ENCODE assay signal across 8 mouse cellular contexts in genomic region chr14:41072229-41072943, GRCm38 (mm10). TPM values are rescaled to one million over a fixed set of nuclear protein-coding genes. Genes with fewer than 3 reads are reported as not detected.
DNase-seq lines count a peak whose midpoint lies in the region; ATAC-seq and TF ChIP-seq lines count a peak whose summit lies in the region.

Dydc1 (plus strand) TSS chr14:41072911.

- TF ChIP-seq CTCF in kidney, postnatal 0 days (IDR thresholded peaks at IDR 0.05; ENCODE audit: low read depth): no peak
- TF ChIP-seq CTCF in liver, adult 2 months (IDR thresholded peaks at IDR 0.05; ENCODE audit: low read depth, low read length): no peak

- H3K9me3 ChIP-seq in embryonic facial prominence, embryonic 13.5 days: no peaks in the 10 kb centered on the region
- no peaks in the 10 kb centered on the region for H3K9me3 ChIP-seq in heart, embryonic 14.5 days (ENCODE audit: control insufficient read depth, low read length)
- no peaks in the 10 kb centered on the region for H3K9me3 ChIP-seq in kidney, postnatal 0 days (replicated peaks; ENCODE audit: low read length)

- H3K4me2 ChIP-seq in embryonic facial prominence, embryonic 13.5 days: peak within 1 kb of the TSS; percentile 64
- peak within 1 kb of the TSS; percentile 71 for H3K4me2 ChIP-seq in heart, embryonic 14.5 days (ENCODE audit: low read length)
- H3K4me2 ChIP-seq in kidney, postnatal 0 days (ENCODE audit: low read length): peak within 1 kb of the TSS; percentile 60

- peak; percentile 3 to 12 for DNase-seq in thymus, postnatal 36 days
- DNase-seq in thymus, postnatal 10 days (ENCODE audit: low spot score in 2 of 2): no peak
- peak; percentile 66 for DNase-seq in kidney, postnatal 0 days (ENCODE audit: low spot score)
- no peak for DNase-seq in liver, adult 2 months (ENCODE audit: extremely low read depth, low read depth, low spot score)
- DNase-seq in neural tube, embryonic 10.5 days (ENCODE audit: extremely low spot score, low spot score): peak; percentile 65
- DNase-seq in telencephalon, adult 2 months (ENCODE audit: low read depth, low spot score): peak; percentile 45

- no peak within 1 kb of the TSS for H3K27ac ChIP-seq in embryonic facial prominence, embryonic 13.5 days
- no peak within 1 kb of the TSS for H3K27ac ChIP-seq in heart, embryonic 14.5 days (replicated peaks in 1 of 2; ENCODE audit: control insufficient read depth in 1 of 2, insufficient read depth in 1 of 2, low read depth in 2 of 2, low read length in 2 of 2)
- H3K27ac ChIP-seq in kidney, postnatal 0 days: no peak within 1 kb of the TSS
- no peak within 1 kb of the TSS for H3K27ac ChIP-seq in liver, adult 2 months (replicated peaks; ENCODE audit: insufficient read depth, low read depth, low read length)

- 12% methylated on average over 23 of the region's 23 CpGs for WGBS in embryonic facial prominence, embryonic 13.5 days
- 11% methylated on average over 23 of the region's 23 CpGs for WGBS in heart, embryonic 14.5 days
- 10% methylated on average over 23 of the region's 23 CpGs for WGBS in kidney, postnatal 0 days
- WGBS in liver, adult 2 months: 18% methylated on average over 23 of the region's 23 CpGs

- no peaks in the 10 kb centered on the region for H3K36me3 ChIP-seq in embryonic facial prominence, embryonic 13.5 days
- H3K36me3 ChIP-seq in heart, embryonic 14.5 days (ENCODE audit: control insufficient read depth, insufficient read depth, low read length): no peaks in the 10 kb centered on the region
- no peaks in the 10 kb centered on the region for H3K36me3 ChIP-seq in kidney, postnatal 0 days (ENCODE audit: insufficient read depth, low read length)
- no peaks in the 10 kb centered on the region for H3K36me3 ChIP-seq in liver, adult 2 months (ENCODE audit: control insufficient read depth, insufficient read depth, low read length)

- H3K79me2 ChIP-seq in liver, adult 2 months (ENCODE audit: control insufficient read depth, insufficient read depth, low read length): no peaks in the 10 kb centered on the region

- peak; percentile 77; the same call in 1 of the 2 replicates for ATAC-seq in embryonic facial prominence, embryonic 13.5 days (ENCODE audit: insufficient number of reproducible peaks, insufficient read depth, low FRiP score, low TSS enrichment, low read depth)
- peak; percentile 61; the same call in 1 of the 2 replicates for ATAC-seq in heart, embryonic 14.5 days (ENCODE audit: insufficient number of reproducible peaks, insufficient read depth, low FRiP score, low read depth)
- peak; percentile 87 for ATAC-seq in kidney, postnatal 0 days (replicated peaks; ENCODE audit: low FRiP score, low read depth)

- peaks cover 7% of the 10 kb centered on the region for H3K4me1 ChIP-seq in embryonic facial prominence, embryonic 13.5 days
- peaks cover 4 to 5% of the 10 kb centered on the region in 2 experiments for H3K4me1 ChIP-seq in heart, embryonic 14.5 days (ENCODE audit: control insufficient read depth in 2 of 2, insufficient read depth in 2 of 2, low read length in 2 of 2)
- no peaks in the 10 kb centered on the region for H3K4me1 ChIP-seq in kidney, postnatal 0 days (replicated peaks; ENCODE audit: insufficient read depth, low read length)
- peaks cover 3% of the 10 kb centered on the region; the same call in 1 of the 2 replicates for H3K4me1 ChIP-seq in liver, adult 2 months (ENCODE audit: control insufficient read depth, insufficient read depth, low read length)

- peak within 1 kb of the TSS; percentile 57 for H3K9ac ChIP-seq in embryonic facial prominence, embryonic 13.5 days
- peak within 1 kb of the TSS; percentile 34; the same call in 1 of the 2 replicates for H3K9ac ChIP-seq in heart, embryonic 14.5 days (ENCODE audit: low read length)
- H3K9ac ChIP-seq in kidney, postnatal 0 days (ENCODE audit: low read depth, low read length): no peak within 1 kb of the TSS
- no peak within 1 kb of the TSS for H3K9ac ChIP-seq in liver, adult 2 months (ENCODE audit: low read depth, low read length)

- H3K4me3 ChIP-seq in embryonic facial prominence, embryonic 13.5 days: peak within 1 kb of the TSS; percentile 46
- peak within 1 kb of the TSS; percentile 46 to 57 for H3K4me3 ChIP-seq in heart, embryonic 14.5 days (ENCODE audit: control insufficient read depth in 1 of 2, insufficient read depth in 1 of 2, low read depth in 1 of 2, low read length in 2 of 2)
- H3K4me3 ChIP-seq in kidney, postnatal 0 days (replicated peaks; ENCODE audit: low read depth, low read length): peak within 1 kb of the TSS; percentile 37
- H3K4me3 ChIP-seq in liver, adult 2 months (ENCODE audit: insufficient read depth, low read depth, low read length): peak within 1 kb of the TSS; percentile 44; the same call in 1 of the 2 replicates

- TF ChIP-seq POLR2A in liver, adult 2 months (IDR thresholded peaks at IDR 0.05; ENCODE audit: extremely low read depth, insufficient read depth, low read length): no peak

- H3K27me3 ChIP-seq in embryonic facial prominence, embryonic 13.5 days: no peaks in the 10 kb centered on the region
- no peaks in the 10 kb centered on the region for H3K27me3 ChIP-seq in heart, embryonic 14.5 days (ENCODE audit: control insufficient read depth, insufficient read depth, low read length)
- H3K27me3 ChIP-seq in kidney, postnatal 0 days (ENCODE audit: insufficient read depth, low read length): no peaks in the 10 kb centered on the region
- peaks cover 6% of the 10 kb centered on the region; the same call in 1 of the 2 replicates for H3K27me3 ChIP-seq in liver, adult 2 months (ENCODE audit: control insufficient read depth, insufficient read depth, low read length)

RNA-seq across cellular contexts. Expression of gene Dydc1, which starts in this region (rescaled TPM):
- polyA plus RNA-seq in embryonic facial prominence, embryonic 13.5 days (2015; fragmentation: Nextera tagmentation; extraction: Ambion mirVana): not detected in 2 replicates
- polyA plus RNA-seq in heart, embryonic 14.5 days (2014; fragmentation: Nextera tagmentation; extraction: Ambion mirVana): 0.26 TPM in 1 of 2 replicates, not detected in the other
- not detected in 2 replicates for polyA plus RNA-seq in kidney, postnatal 0 days (2015; fragmentation: Nextera tagmentation; extraction: Ambion mirVana)
- not detected in 2 replicates for total RNA-seq in liver, adult 2 months (2014; rRNA removed)
- not detected in 2 replicates for polyA plus RNA-seq in liver, adult 2 months (2012; rRNA removed)

Comparison
In these comparisons a context has a peak if more than half of its experiments do, and no peak if none do; other contexts are left out.
1. DNase-seq: peak in thymus, postnatal 36 days (2 of 2), neural tube, embryonic 10.5 days (single experiment) and telencephalon, adult 2 months (single experiment); none in thymus, postnatal 10 days (0 of 2) and liver, adult 2 months (single experiment).
2. Peak in ATAC-seq, H3K4me3 ChIP-seq, H3K9ac ChIP-seq and H3K4me2 ChIP-seq in embryonic facial prominence, embryonic 13.5 days; RNA of the gene not detected or under 1 TPM.
3. Peak in ATAC-seq, H3K4me3 ChIP-seq, H3K9ac ChIP-seq and H3K4me2 ChIP-seq in heart, embryonic 14.5 days; RNA of the gene not detected or under 1 TPM.
4. Peak in DNase-seq, ATAC-seq, H3K4me3 ChIP-seq and H3K4me2 ChIP-seq in kidney, postnatal 0 days; RNA of the gene not detected or under 1 TPM.
5. Peak in every context shown above with its lines, with median percentiles within 50 percentile points of each other: ATAC-seq, H3K4me2 ChIP-seq and H3K4me3 ChIP-seq.